Mouse (Mus musculus) left cerebral cortex, adult 11 months (tissue): ENCODE measurements around the gene Tmem176a.

ENCODE experiments used
- DNase-seq: peaks from one replicate; pipeline ENCODE4 v3.0.0; 2022; ENCODE audit warnings: low spot score

The Tmem176a gene

GRCm38 (mm10) chr6:48894938-48895818, 54.5 kb downstream of the Tmem176a start:
- DNase-seq, result no peak

GRCm38 (mm10) chr6:48895941-48896340, 55.2 kb downstream of the Tmem176a start:
- no peak for DNase-seq
